Mouse (Mus musculus) kidney, postnatal 36 days (tissue): Measurements from ENCODE around the gene Trub2.

Experiments
- DNase-seq, 2 experiments: peaks; one replicate each; pipeline ENCODE4 v3.0.0; 2021 to 2022; ENCODE audit warnings: mixed read lengths in 2 of 2

The Trub2 gene

DNA sequence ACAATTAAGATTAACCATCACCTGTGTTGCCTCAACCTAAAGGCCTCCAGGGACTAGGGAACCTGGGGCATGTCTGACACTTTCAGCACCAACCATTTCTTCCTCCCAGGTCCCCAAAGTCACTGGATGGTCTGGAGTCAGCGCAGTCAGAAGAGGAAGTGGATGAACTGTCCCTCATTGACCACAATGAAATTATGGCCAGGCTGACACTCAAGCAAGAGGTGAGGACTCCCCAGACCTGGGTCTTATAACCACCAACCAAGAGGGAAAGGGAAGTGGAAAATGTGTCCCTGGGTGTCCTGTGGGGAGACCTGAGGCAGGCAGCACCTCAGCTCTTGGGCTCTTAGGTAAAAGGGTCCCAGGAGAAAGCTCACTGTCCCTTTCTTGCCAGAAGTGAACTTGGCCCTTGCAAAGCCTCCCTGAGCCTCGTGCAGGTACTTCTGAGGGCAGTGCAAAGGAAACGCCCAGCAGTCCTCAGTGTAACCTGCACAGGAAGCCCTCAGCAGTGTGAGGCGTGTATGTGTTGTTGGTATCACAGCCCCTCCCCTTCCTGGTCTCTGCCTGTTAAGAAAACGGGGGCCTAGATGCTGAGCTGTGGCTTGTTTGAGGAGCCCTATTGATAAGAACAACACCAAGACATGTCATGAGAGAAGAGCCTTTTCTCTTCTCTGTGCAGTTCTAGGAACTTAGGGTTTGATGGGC is 63.5 kb downstream of the Trub2 start:
- no peak for DNase-seq

DNA sequence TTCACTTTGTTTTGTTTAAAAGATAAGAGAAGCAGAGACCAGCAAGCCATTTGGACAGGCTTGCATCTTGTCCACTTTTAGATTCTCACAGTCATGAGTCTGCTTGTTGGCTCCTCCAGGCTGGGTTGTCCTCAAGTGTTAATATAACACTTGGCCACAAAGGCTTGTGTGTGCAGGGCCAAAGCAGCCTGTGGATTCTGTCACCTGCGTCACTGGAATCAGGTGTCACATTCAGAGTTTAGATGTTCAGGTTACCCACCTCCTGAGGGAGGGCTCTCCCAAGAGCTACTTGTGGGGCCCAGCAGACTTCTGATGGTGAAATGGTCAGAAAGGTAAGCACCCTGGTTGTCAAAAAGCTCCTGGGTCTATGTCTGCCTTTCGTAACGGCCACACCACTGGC is 65.2 kb downstream of the Trub2 start:
- DNase-seq: no peak

DNA sequence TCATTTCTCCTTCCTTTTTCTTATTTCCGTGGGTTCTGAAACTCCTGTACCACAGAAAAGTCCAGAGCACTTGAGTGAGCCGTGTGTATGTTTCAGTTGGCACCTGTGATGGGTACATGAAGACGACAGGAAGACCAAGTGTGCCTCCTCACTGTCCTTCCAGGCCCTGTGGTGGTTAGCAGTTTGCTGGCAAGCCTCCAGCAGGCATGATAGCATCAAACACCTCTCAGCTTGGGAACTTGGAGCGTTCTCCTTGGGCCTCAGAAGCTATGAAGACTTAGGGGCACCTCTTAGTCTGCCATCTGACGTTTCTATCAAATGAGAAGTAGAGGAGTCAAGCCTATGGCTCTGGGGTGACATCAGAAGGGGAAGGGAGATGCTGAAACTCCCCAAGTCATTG is 69.7 kb downstream of the Trub2 start:
- DNase-seq: no peak

DNA sequence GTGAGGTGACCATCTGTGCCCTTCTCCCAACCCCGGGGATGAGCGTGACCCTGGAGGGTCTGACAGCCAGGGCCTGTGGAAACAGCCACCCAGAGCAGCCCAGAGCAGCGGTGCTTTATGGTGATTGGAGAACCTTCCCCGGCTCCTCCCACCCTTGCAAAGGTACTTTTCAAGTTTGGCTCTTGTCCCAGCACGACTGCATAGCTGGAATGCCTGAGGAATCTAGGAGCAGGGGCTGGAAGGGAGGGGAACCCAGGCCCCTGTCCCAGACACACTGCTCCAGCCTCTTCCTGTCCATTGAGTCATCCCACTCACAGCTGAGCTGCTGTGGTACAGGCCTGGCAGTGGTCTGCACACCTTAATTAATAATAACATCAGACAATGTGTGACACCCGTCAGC is 71.6 kb downstream of the Trub2 start:
- DNase-seq: peak; percentile 72 to 78

DNA sequence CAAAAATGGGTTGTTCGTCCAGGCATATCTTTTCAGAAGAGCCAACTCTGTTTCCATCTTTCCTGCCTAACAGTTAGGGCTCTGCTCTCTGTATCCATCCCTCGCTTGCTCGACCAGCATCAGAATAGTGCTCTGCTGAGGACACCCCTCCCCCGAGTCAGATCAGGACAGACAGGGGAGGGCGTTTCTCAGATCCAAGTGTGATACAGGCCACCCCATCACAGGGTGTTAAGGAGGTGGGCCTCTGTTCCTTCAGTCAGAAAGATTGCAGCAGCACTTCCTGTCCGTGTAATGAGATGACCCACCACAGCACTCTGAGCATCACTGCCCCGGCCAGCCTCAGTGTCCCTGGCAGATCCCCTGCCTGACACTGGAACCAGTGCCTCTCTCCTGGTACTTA is 72.2 kb downstream of the Trub2 start:
- DNase-seq: no peak

DNA sequence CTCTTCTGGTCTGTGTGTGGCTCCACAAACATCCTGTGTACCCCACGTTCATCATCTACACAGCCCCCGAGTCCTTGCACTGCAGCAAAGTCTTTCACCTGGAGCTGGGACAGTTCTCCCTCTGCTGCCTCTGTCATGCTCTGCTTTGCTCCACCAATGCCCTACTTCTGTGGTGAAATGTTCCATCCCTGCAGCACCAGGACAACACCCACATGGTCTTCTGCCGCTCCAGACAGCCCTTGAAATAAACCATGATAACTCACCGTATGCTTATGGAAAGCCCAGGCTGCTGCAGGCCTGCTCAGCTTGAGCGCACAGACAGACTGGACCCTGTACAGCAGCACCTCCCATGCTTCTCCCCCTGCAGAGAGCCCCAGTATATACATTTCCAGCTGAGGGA is 74.2 kb downstream of the Trub2 start:
- no peak for DNase-seq

DNA sequence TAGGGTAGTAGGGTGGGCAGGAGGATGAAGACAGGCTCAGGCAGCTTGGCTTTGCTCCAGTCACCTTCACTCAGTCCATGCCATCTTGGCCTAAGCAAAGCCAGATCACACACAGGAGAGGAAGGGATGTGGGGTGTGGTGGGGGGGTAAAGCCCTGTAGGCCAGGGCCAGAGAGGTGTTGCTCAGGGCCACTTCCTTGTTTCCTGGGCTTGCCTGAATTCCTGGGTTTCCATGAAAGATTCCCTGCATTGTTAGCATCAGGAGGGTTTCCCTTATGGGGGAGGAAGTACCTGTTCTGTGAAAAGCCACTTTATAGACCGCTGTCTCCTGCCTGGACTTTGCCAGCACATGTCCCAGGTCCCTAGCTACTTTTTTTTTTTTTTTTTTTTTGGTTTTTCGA is 74.8 kb downstream of the Trub2 start:
- DNase-seq: no peak

DNA sequence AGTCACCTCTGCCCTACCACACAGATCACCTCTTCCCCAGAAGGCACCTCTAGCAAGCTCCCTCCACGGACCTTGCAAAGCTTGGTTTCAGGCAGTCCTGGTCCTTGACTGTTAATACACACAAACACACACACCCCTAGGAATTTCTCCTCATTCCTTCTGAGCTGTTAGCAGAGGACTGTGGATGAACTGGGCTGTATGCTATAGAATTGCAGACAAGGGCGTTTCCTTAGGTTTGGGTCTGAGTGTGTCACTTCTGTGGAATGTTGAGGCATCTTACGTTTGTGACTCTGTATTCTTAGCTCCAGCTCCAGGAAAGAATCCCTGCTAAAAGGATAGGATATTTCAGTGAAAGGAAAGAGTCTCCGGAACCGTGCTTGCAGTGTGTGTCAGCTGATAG is 76.4 kb downstream of the Trub2 start:
- DNase-seq: no peak
